Mouse (Mus musculus) intestine, embryonic 14.5 days (tissue): Measurements from ENCODE around the gene Ldlrad3. TPM values are rescaled to one million over a fixed set of nuclear protein-coding genes. Genes with fewer than 3 reads are reported as not detected.
A peak's percentile ranks its signal among the peaks of the same experiment; 100 is the strongest.

Source experiments
- ATAC-seq: fragments of 200-750 bp; cut with Nextera tagmentation; replicated peaks from 2 replicates; pipeline ENCODE4 v1.8.0; 2017; ENCODE audit warnings: low read depth, moderate number of reproducible peaks, moderate TSS enrichment, moderate library complexity; ENCODE audit not compliant: low FRiP score, low TSS enrichment
- DNase-seq: peaks from one replicate; pipeline ENCODE4 v3.0.0-alpha.2; 2018; ENCODE audit warnings: low spot score
- H3K27ac ChIP-seq: fragments of 300-500 bp; sonication (generic); 2 replicates; pipeline ENCODE4 v1.5.1; 2014; ENCODE audit warnings: low read depth, mild to moderate bottlenecking, control low read depth
- H3K27me3 ChIP-seq: fragments of 300-500 bp; sonication (generic); replicated peaks from 2 replicates; pipeline ENCODE4 v1.6.1; 2014; ENCODE audit warnings: low read length, control low read depth; ENCODE audit not compliant: control insufficient read depth, insufficient read depth
- H3K36me3 ChIP-seq: fragments of 300-500 bp; sonication (generic); 2 replicates; pipeline ENCODE4 v1.6.1; 2014; ENCODE audit warnings: low read length, control low read depth; ENCODE audit not compliant: control insufficient read depth, insufficient read depth
- H3K4me1 ChIP-seq: fragments of 300-500 bp; sonication (generic); replicated peaks from 2 replicates; pipeline ENCODE4 v1.6.1; 2014; ENCODE audit warnings: low read length, control low read depth, mixed read lengths; ENCODE audit not compliant: control insufficient read depth, insufficient read depth
- H3K4me2 ChIP-seq: fragments of 300-500 bp; sonication (generic); 2 replicates; pipeline ENCODE4 v1.6.1; 2014; ENCODE audit warnings: low read length
- H3K4me3 ChIP-seq: fragments of 300-500 bp; sonication (generic); 2 replicates; pipeline ENCODE4 v1.5.1; 2014; ENCODE audit warnings: low read depth, low read length, control low read depth, mixed read lengths
- H3K9ac ChIP-seq: fragments of 300-500 bp; sonication (generic); 2 replicates; pipeline ENCODE4 v1.6.1; 2014; ENCODE audit warnings: mild to moderate bottlenecking, low read length
- H3K9me3 ChIP-seq: fragments of 300-500 bp; sonication (generic); 2 replicates; pipeline ENCODE4 v1.6.1; 2016; ENCODE audit warnings: low read length, control low read depth; ENCODE audit not compliant: control insufficient read depth
- WGBS: fragments of 180-500 bp; shearing (Covaris S2); extraction: QIAGEN DNeasy Blood & Tissue Kit; methylation state at CpG from one replicate; pipeline ENCODE4 v1.1.7; 2014; 5-methylcytosine and 5-hydroxymethylcytosine counted together
- polyA plus RNA-seq: library from polyadenylated mRNA; unstranded; fragments of >200 nt; fragmentation: Nextera tagmentation; extraction: Ambion mirVana; gene quantifications from 2 replicates; pipeline ENCODE4 v1.2.1, GENCODE M21; 2014

The Ldlrad3 gene
- polyA plus RNA-seq, 1 experiment from 2014 or later: 31.0 TPM

- no peak for ATAC-seq
- Histone ChIP-seq H3K4me2 (no peak overlapping the region), H3K27me3 (no peaks in the 10 kb centered on the region), H3K9me3 (no peaks in the 10 kb centered on the region), H3K4me3 (no peak overlapping the region), H3K36me3 (no peaks in the 10 kb centered on the region), H3K9ac (no peak overlapping the region), H3K27ac (no peak overlapping the region), H3K4me1 (no peaks in the 10 kb centered on the region)
- no peak for DNase-seq
- WGBS: 86% methylated on average over 7 of the region's 7 CpGs
Measured at GRCm38 (mm10) chr2:101918518-101918917, 267.7 kb downstream of the Ldlrad3 start.

GRCm38 (mm10) chr2:101909326-101910080 lies 276.7 kb downstream of the Ldlrad3 start:
- H3K4me2 ChIP-seq: no peak overlapping the region
- WGBS: 89% methylated on average over 15 of the region's 15 CpGs
- no peak for DNase-seq
- ATAC-seq: no peak
- no peak overlapping the region for H3K9ac ChIP-seq
- H3K36me3 ChIP-seq: no peaks in the 10 kb centered on the region
- no peaks in the 10 kb centered on the region for H3K9me3 ChIP-seq
- H3K27ac ChIP-seq: no peak overlapping the region
- no peaks in the 10 kb centered on the region for H3K27me3 ChIP-seq
- peaks cover 5% of the 10 kb centered on the region; the same call in 1 of the 2 replicates for H3K4me1 ChIP-seq
- no peak overlapping the region for H3K4me3 ChIP-seq

GRCm38 (mm10) chr2:101908773-101909172 lies 277.4 kb downstream of the Ldlrad3 start:
- Histone ChIP-seq H3K4me1 (peaks cover 5% of the 10 kb centered on the region; the same call in 1 of the 2 replicates), H3K9ac (no peak overlapping the region), H3K4me2 (no peak overlapping the region), H3K27ac (no peak overlapping the region), H3K27me3 (no peaks in the 10 kb centered on the region), H3K36me3 (no peaks in the 10 kb centered on the region), H3K4me3 (no peak overlapping the region), H3K9me3 (no peaks in the 10 kb centered on the region)
- DNase-seq: no peak
- ATAC-seq: no peak
- 80% methylated on average over 13 of the region's 13 CpGs for WGBS

GRCm38 (mm10) chr2:101907386-101908022 lies 278.7 kb downstream of the Ldlrad3 start:
- no peak for DNase-seq
- no peak overlapping the region for H3K4me2 ChIP-seq
- no peaks in the 10 kb centered on the region for H3K27me3 ChIP-seq
- H3K36me3 ChIP-seq: no peaks in the 10 kb centered on the region
- H3K9ac ChIP-seq: no peak overlapping the region
- H3K27ac ChIP-seq: no peak overlapping the region
- H3K4me3 ChIP-seq: no peak overlapping the region
- peaks cover 5% of the 10 kb centered on the region; the same call in 1 of the 2 replicates for H3K4me1 ChIP-seq
- WGBS: 75% methylated on average over 10 of the region's 10 CpGs
- ATAC-seq: no peak
- no peaks in the 10 kb centered on the region for H3K9me3 ChIP-seq

GRCm38 (mm10) chr2:101906379-101906690 lies 279.9 kb downstream of the Ldlrad3 start:
- Histone ChIP-seq H3K36me3 (0 out of 2 replicates have a peak, but pooled peaks cover 3% of the 10 kb centered on the region), H3K27me3 (no peaks in the 10 kb centered on the region), H3K4me1 (peaks cover 5% of the 10 kb centered on the region; the same call in 1 of the 2 replicates), H3K4me3 (no peak overlapping the region), H3K9ac (no peak overlapping the region), H3K4me2 (no peak overlapping the region), H3K27ac (no peak overlapping the region), H3K9me3 (no peaks in the 10 kb centered on the region)
- DNase-seq (no peak), ATAC-seq (peak; percentile 28; the same call in 1 of the 2 replicates)
- 72% methylated on average over 5 of the region's 5 CpGs for WGBS

GRCm38 (mm10) chr2:101905534-101906378 lies 280.4 kb downstream of the Ldlrad3 start:
- H3K4me3 ChIP-seq: no peak overlapping the region
- H3K36me3 ChIP-seq: peaks cover 8% of the 10 kb centered on the region; the same call in 1 of the 2 replicates
- peak overlapping the region; percentile 40 for H3K4me2 ChIP-seq
- ATAC-seq (peak; percentile 82), DNase-seq (peak; percentile 94)
- WGBS: 24% methylated on average over 21 of the region's 21 CpGs
- peak overlapping the region; percentile 29; the same call in 1 of the 2 replicates for H3K9ac ChIP-seq
- no peaks in the 10 kb centered on the region for H3K27me3 ChIP-seq
- peaks cover 5% of the 10 kb centered on the region; the same call in 1 of the 2 replicates for H3K4me1 ChIP-seq
- H3K27ac ChIP-seq: no peak overlapping the region
- no peaks in the 10 kb centered on the region for H3K9me3 ChIP-seq

GRCm38 (mm10) chr2:101902196-101902595 lies 284.0 kb downstream of the Ldlrad3 start:
- ATAC-seq: no peak
- peaks cover 15% of the 10 kb centered on the region; the same call in 1 of the 2 replicates for H3K36me3 ChIP-seq
- no peaks in the 10 kb centered on the region for H3K27me3 ChIP-seq
- peaks cover 5% of the 10 kb centered on the region; the same call in 1 of the 2 replicates for H3K4me1 ChIP-seq
- no peak overlapping the region for H3K9ac ChIP-seq
- H3K4me3 ChIP-seq: no peak overlapping the region
- 85% methylated on average over 4 of the region's 4 CpGs for WGBS
- H3K4me2 ChIP-seq: no peak overlapping the region
- no peak overlapping the region for H3K27ac ChIP-seq
- H3K9me3 ChIP-seq: no peaks in the 10 kb centered on the region
- no peak for DNase-seq
